Mouse (Mus musculus) NIH3T3 (cell line): Measurements from ENCODE around the gene Olfr1101.

Experiments used
- DNase-seq: peaks from one replicate; pipeline ENCODE4 v3.0.0-alpha.2; 2012; ENCODE audit warnings: low read depth

Gene Olfr1101

GRCm38 (mm10) chr2:86991121-86991520, at the start of gene Olfr1101:
TSS of gene Olfr1101 (minus strand) at chr2:86991221.
- no peak for DNase-seq

- no peak for DNase-seq
These were observed 45.4 kb upstream of the Olfr1101 start, which contains the start of gene Olfr1105 for GRCm38 (mm10) chr2:87036431-87036830. TSS of gene Olfr1105 (minus strand) at chr2:87036531.

DNA sequence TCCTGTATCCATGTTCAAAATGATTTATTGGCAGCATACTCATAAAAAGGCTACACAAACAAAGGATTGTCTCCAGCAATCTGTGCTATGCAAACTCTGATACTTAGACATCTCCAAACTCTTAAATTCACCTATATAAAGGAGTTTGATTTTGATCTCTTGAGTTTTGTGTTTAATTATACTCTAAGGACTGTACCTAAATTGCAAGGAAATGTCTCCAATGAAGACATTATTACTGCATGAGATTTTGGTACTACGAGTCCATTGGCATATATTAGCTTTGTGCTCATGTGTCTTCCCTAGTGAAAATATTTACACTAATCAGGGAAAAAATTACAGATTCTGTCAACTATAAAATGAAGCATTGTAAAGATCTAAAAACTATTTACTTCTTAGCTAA, 36.0 kb upstream of the Olfr1101 start, which contains the start of gene Olfr1104:
Gene Olfr1104, minus strand, starts transcription at position 101 of the 400 bp plus-strand sequence.
- no peak for DNase-seq

DNA sequence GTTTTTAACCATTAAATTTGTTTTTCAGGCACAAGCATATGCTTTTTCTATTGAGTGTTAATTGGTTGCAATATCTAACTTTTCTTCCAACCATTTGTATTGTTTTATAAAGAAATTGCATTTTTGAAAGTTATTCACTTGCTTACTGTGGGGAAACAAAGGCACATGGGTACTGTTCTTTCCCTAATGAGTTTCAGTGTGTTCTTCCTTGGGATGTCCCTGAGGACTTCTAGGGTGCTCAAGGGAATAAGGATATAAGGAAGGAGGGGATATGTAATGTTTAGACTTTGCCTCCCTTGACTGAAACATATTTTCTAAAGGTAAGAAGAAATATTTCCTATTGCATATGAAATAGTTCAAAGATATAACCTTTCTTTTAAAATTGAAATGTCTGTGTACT, 7.1 kb upstream of the Olfr1101 start, which contains the start of gene Olfr1102:
Gene Olfr1102, plus strand, starts transcription at position 301 of the 400 bp plus-strand sequence.
- DNase-seq, result no peak

DNA sequence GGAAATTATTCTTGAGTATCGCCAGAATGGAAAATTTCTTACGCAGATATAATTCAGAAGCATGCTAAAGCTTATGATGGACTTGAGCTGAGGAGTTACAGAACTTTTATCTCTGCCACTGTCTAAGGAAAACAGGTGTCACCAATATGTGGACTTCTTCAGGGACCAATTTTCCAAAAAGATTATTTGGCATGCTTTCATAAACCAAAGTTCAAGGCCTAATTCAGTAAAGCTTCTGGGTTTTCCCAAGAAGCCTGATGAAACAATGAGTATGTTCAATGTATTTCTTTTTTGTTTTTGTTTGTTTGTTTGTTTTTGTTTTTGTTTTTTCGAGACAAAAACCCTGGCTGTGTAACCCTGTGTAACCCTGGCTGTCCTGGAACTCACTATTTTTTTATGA, 11.2 kb downstream of the Olfr1101 start, which contains the start of gene Olfr1100:
Gene Olfr1100, minus strand, starts transcription at position 101 of the 400 bp plus-strand sequence.
- no peak for DNase-seq

DNA sequence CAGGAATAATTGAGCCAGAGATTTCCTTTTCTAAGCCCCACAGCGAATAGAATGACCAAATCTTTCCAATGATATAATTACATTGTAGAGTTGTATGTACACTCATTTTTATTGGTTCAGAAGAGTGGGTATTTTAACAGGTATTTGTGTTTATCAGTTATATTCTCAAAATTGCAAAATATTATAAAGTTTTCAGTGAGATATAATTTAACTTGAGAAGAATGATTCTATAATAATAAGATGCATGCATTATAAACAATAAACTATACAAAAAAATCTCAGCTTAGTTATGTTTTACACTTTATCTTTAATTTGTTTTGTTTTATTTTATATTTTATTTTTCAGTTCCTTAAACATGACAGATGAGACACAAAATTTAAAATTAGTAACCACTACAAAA, 30.4 kb downstream of the Olfr1101 start, which contains the start of gene Olfr1099:
Gene Olfr1099, minus strand, starts transcription at position 101 of the 400 bp plus-strand sequence.
- DNase-seq, result no peak
